ENCODE assay signal across 8 mouse cellular contexts in the genomic region with DNA sequence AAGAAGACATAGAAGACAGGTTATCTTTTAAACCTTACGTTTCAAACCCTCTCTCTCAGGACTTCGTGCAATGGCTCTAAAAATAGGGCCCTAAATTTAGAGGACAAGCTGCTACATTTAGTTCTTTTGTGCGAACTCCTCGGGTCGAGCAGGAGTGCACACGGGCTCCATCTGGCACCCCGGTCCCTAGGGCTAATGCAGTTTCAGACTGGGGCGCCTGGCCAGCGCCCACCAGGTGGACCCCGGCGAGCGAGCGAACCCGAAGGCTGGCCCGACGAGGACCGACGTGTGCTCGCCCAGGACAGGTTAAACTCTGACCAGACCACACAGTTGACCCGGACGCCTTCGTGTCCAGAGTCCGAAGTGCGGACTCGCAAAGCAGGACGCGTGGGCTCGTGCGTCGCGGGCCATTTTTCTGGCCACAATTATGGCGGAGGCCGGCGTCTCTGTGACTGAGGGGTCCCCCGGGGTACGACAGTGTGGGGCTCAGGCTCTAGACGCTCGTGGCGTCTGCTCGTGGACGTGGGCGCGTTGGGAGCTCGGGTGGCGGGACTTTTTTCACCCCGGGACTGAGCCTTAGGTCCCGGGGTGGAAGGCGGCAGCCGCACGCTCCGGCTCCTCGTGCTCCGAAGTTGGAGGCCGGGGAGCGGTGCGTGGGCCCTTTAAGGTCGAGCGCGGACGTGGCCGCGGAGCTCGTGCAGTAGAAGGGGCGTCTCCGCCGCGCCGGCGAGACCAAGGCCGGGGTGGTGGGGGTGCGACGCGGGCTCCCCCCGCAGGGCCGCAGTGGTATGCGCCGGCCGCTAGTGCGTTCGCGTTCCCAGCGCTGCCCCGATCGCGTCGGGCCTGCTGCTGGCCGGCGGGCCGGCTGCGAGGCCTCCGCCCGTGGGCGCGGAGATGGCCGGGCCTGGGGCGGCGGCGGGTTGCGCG. TPM values are rescaled to one million over a fixed set of nuclear protein-coding genes. Genes with fewer than 3 reads are reported as not detected.
DNase-seq lines count a peak whose midpoint lies in the region; ATAC-seq and TF ChIP-seq lines count a peak whose summit lies in the region.

No protein-coding gene starts in this region.

- peak overlapping the region; percentile 63 for H3K4me2 ChIP-seq in embryonic facial prominence, embryonic 15.5 days (replicated peaks)
- peak overlapping the region; percentile 64 for H3K4me2 ChIP-seq in kidney, embryonic 15.5 days

- H3K4me3 ChIP-seq in bone marrow, adult 2 months (replicated peaks; ENCODE audit: control insufficient read depth, low read depth, low read length): peak overlapping the region; percentile 89
- peak overlapping the region; percentile 92 for H3K4me3 ChIP-seq in embryonic facial prominence, embryonic 15.5 days (replicated peaks)
- peak overlapping the region; percentile 85 for H3K4me3 ChIP-seq in heart, embryonic 10.5 days
- peak overlapping the region; percentile 92 for H3K4me3 ChIP-seq in kidney, embryonic 15.5 days (replicated peaks)

- ATAC-seq in embryonic facial prominence, embryonic 15.5 days (ENCODE audit: insufficient number of reproducible peaks, low FRiP score, low TSS enrichment, low read depth): peak; percentile 96
- peak; percentile 96 for ATAC-seq in kidney, embryonic 15.5 days (replicated peaks; ENCODE audit: low FRiP score)
- peak; percentile 83 for ATAC-seq in monocyte, adult 5-6 weeks (replicated peaks; ENCODE audit: insufficient number of reproducible peaks, low FRiP score, low TSS enrichment, poor library complexity, severe bottlenecking)

- H3K4me1 ChIP-seq in bone marrow, adult 2 months (ENCODE audit: control insufficient read depth, insufficient read depth, low read length): peaks cover 6% of the 10 kb centered on the region; the same call in 1 of the 2 replicates
- H3K4me1 ChIP-seq in embryonic facial prominence, embryonic 15.5 days: peaks cover 11% of the 10 kb centered on the region
- H3K4me1 ChIP-seq in heart, embryonic 10.5 days: peaks cover 23% of the 10 kb centered on the region
- peaks cover 22% of the 10 kb centered on the region for H3K4me1 ChIP-seq in kidney, embryonic 15.5 days

- peak overlapping the region; percentile 93 for H3K9ac ChIP-seq in embryonic facial prominence, embryonic 15.5 days
- H3K9ac ChIP-seq in kidney, embryonic 15.5 days: peak overlapping the region; percentile 87

- peak overlapping the region; percentile 90 for H3K27ac ChIP-seq in bone marrow, adult 2 months (ENCODE audit: control insufficient read depth, insufficient read depth, low read depth, low read length, poor library complexity)
- H3K27ac ChIP-seq in embryonic facial prominence, embryonic 15.5 days (replicated peaks): peak overlapping the region; percentile 94
- peak overlapping the region; percentile 95 for H3K27ac ChIP-seq in heart, embryonic 10.5 days
- H3K27ac ChIP-seq in kidney, embryonic 15.5 days: peak overlapping the region; percentile 96

- no peaks in the 10 kb centered on the region for H3K27me3 ChIP-seq in embryonic facial prominence, embryonic 15.5 days
- H3K27me3 ChIP-seq in heart, embryonic 10.5 days (ENCODE audit: insufficient read depth, poor library complexity, severe bottlenecking): no peaks in the 10 kb centered on the region
- no peaks in the 10 kb centered on the region for H3K27me3 ChIP-seq in kidney, embryonic 15.5 days

- peak; percentile 90 for DNase-seq in 416B (ENCODE audit: low read depth)
- peak; percentile 95 for DNase-seq in heart, embryonic 10.5 days (ENCODE audit: low spot score)
- DNase-seq in liver: peak; percentile 92
- DNase-seq in spleen, postnatal 4 days (ENCODE audit: low spot score in 2 of 2): peak; percentile 94 to 98

- WGBS in bone marrow, adult 2 months: under 1% methylated on average over 99 of the region's 100 CpGs
- WGBS in embryonic facial prominence, embryonic 15.5 days: under 1% methylated on average over 100 of the region's 100 CpGs
- WGBS in heart, embryonic 10.5 days: under 1% methylated on average over 100 of the region's 100 CpGs
- whole genome bisulfite sequencing in kidney, embryonic 15.5 days: under 1% methylated on average over 96 of the region's 100 CpGs

- no peaks in the 10 kb centered on the region for H3K36me3 ChIP-seq in embryonic facial prominence, embryonic 15.5 days
- H3K36me3 ChIP-seq in heart, embryonic 10.5 days: no peaks in the 10 kb centered on the region
- H3K36me3 ChIP-seq in kidney, embryonic 15.5 days: peaks cover 6% of the 10 kb centered on the region; the same call in 1 of the 2 replicates

- H3K9me3 ChIP-seq in embryonic facial prominence, embryonic 15.5 days (replicated peaks): no peaks in the 10 kb centered on the region
- H3K9me3 ChIP-seq in heart, embryonic 10.5 days: no peaks in the 10 kb centered on the region
- H3K9me3 ChIP-seq in kidney, embryonic 15.5 days (replicated peaks): no peaks in the 10 kb centered on the region

- TF ChIP-seq CTCF in bone marrow, adult 2 months (IDR thresholded peaks at IDR 0.05; ENCODE audit: control insufficient read depth, insufficient read depth, low read length): no peak

- TF ChIP-seq POLR2A in bone marrow, adult 2 months (IDR thresholded peaks at IDR 0.05; ENCODE audit: borderline replicate concordance, control insufficient read depth, low read depth, low read length): peak; percentile 83; the same call in 1 of the 2 replicates

RNA-seq across cellular contexts. Expression of gene Mia2, which starts 35.3 kb away (rescaled TPM):
- 23.6 and 44.9 TPM in 2 replicates for polyA plus RNA-seq in bone marrow, adult 2 months (2011; ENCODE audit: insufficient read depth, insufficient read length, low replicate concordance, missing spikeins)
- 58.2 and 59.0 TPM in 2 replicates for polyA plus RNA-seq in embryonic facial prominence, embryonic 15.5 days (2015; fragmentation: Nextera tagmentation; extraction: Ambion mirVana)
- 38.0 and 50.8 TPM in 2 replicates for polyA plus RNA-seq in heart, embryonic 10.5 days (2016; fragmentation: Nextera tagmentation; extraction: Ambion mirVana)
- 70.5 and 75.2 TPM in 2 replicates for polyA plus RNA-seq in kidney, embryonic 15.5 days (2015; fragmentation: Nextera tagmentation; extraction: Ambion mirVana)
- 299 to 323 TPM (median 303 TPM) in 3 replicates for total RNA-seq in monocyte, adult 5-6 weeks (2017)

Comparison
In these comparisons a context has a peak if more than half of its experiments do, and no peak if none do; other contexts are left out.
1. Peak in every context shown above with its lines: DNase-seq, ATAC-seq, H3K4me3 ChIP-seq and H3K27ac ChIP-seq.